Mouse (Mus musculus) stomach, postnatal 0 days (tissue): ENCODE results near the gene Fntb.

Experiments
- CTCF ChIP-seq: IDR thresholded peaks from 2 replicates; pipeline ENCODE4 v1.5.1; 2016; ENCODE audit warnings: antibody characterized with exemption, low read depth, mild to moderate bottlenecking, moderate library complexity
- EP300 ChIP-seq: optimal IDR thresholded peaks from 2 replicates; pipeline ENCODE3; 2016; ENCODE audit warnings: antibody characterized with exemption

DNA sequence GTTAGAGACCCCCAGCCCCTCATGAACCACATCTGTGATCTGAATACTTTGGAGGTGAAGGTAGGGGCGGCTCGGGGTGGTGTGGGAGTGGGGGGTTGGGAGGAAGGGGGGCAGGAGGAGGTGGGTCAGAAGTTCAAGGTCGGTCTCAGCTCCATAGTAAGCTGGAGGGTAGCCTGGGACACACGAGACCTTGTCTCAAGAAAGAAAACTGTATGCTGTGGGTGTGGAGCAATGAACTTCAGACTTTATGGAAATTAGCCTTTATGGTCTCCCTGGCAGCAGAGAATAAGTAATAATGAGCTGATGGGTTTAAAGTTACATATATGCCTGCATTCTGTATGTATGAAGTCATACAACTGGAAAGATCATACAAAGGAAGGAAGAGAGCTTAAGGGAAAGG, 119.7 kb downstream of the Fntb start:
- TF ChIP-seq CTCF (no peak), EP300 (no peak)
